Mouse (Mus musculus): ENCODE results near the gene Smim9.
"Not testable (repeated sequence)": the region's sequence is repeated elsewhere in the genome, so short reads cannot be mapped to it uniquely, and the experiment has no call there.

Smim9 gene

GRCm38 (mm10) chrX:75163670-75164069 lies at the start of gene Smim9:
Gene Smim9, minus strand, starts transcription at chrX:75163770.
- H3K4me1 ChIP-seq (replicated peaks; ENCODE audit: low read depth, low read length), result no peaks in the 10 kb centered on the region
- no peak for TF ChIP-seq CTCF (conservative IDR thresholded peaks at IDR 0.05; ENCODE audit: low read length)
- no peak for TF ChIP-seq NANOG (IDR thresholded peaks at IDR 0.05; ENCODE audit: borderline replicate concordance, low read length)
- TF ChIP-seq POU5F1 (IDR thresholded peaks at IDR 0.05; ENCODE audit: borderline replicate concordance, low read length), result no peak
- H3K9me3 ChIP-seq (ENCODE audit: low read length), result no peaks in the 10 kb centered on the region
- no peaks in the 10 kb centered on the region for H3K36me3 ChIP-seq (ENCODE audit: insufficient read depth, low read length)
- no peak within 1 kb of the TSS for H3K4me3 ChIP-seq (replicated peaks; ENCODE audit: low read length)
- H3K27me3 ChIP-seq (ENCODE audit: insufficient read depth, low read length), result no peaks in the 10 kb centered on the region

GRCm38 (mm10) chrX:75155576-75156243 lies 7.9 kb downstream of the Smim9 start:
- Histone ChIP-seq H3K27me3 (ENCODE audit: insufficient read depth, low read length) (no peaks in the 10 kb centered on the region), H3K9me3 (ENCODE audit: low read length) (no peaks in the 10 kb centered on the region), H3K36me3 (ENCODE audit: insufficient read depth, low read length) (no peaks in the 10 kb centered on the region), H3K4me3 (replicated peaks; ENCODE audit: low read length) (peak overlapping the region; percentile 39; the same call in 1 of the 2 replicates), H3K4me1 (replicated peaks; ENCODE audit: low read depth, low read length) (no peaks in the 10 kb centered on the region)
- TF ChIP-seq NANOG (IDR thresholded peaks at IDR 0.05; ENCODE audit: borderline replicate concordance, low read length) (no peak), CTCF (conservative IDR thresholded peaks at IDR 0.05; ENCODE audit: low read length) (no peak), POU5F1 (IDR thresholded peaks at IDR 0.05; ENCODE audit: borderline replicate concordance, low read length) (no peak)

DNA sequence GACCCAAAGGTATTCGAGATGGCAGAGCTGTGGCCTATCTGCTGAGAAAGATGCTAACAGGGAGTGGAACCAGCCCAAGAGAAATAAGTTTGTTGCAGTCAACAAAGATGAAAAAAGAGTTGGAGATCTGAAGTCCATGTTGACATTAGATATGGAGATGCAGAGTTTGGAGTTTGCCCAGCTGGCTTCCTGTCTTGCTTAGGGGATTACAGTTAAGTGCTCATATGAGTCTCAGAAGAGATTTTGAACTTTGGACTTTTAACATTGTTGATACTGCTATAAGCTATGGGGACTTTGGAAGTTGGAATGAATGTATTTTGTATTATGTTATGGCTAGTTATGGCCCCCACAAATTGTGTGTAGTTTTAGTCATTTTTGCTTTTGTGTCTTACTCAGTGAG lies 11.3 kb downstream of the Smim9 start:
- no peaks in the 10 kb centered on the region for H3K36me3 ChIP-seq (ENCODE audit: insufficient read depth, low read length)
- H3K27me3 ChIP-seq (ENCODE audit: insufficient read depth, low read length), result no peaks in the 10 kb centered on the region
- H3K9me3 ChIP-seq (ENCODE audit: low read length), result no peaks in the 10 kb centered on the region
- H3K4me1 ChIP-seq (replicated peaks; ENCODE audit: low read depth, low read length), result no peaks in the 10 kb centered on the region
- H3K4me3 ChIP-seq (replicated peaks; ENCODE audit: low read length), result no peak overlapping the region
- TF ChIP-seq POU5F1 (IDR thresholded peaks at IDR 0.05; ENCODE audit: borderline replicate concordance, low read length) (no peak), CTCF (conservative IDR thresholded peaks at IDR 0.05; ENCODE audit: low read length) (no peak), NANOG (IDR thresholded peaks at IDR 0.05; ENCODE audit: borderline replicate concordance, low read length) (no peak)

DNA sequence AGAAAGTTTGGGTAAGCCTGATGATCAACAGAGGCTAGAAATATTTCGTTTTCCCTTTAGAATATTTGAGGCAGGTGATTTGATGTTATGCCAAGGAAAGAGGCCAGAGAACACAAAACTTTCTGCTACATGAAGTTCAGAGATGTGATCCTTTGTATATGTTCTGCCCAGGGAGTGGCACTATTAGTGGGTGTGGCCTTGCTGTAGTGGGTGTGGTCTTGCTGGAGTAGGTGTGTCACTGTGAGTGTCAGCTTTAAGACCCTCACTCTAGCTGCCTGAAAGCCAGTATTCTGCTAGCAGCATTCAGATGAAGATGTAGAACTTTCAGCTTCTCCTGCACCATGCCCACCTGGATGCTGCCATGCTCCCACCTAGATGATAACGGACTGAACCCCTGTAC lies 13.3 kb downstream of the Smim9 start:
- TF ChIP-seq CTCF (conservative IDR thresholded peaks at IDR 0.05; ENCODE audit: low read length) (no peak), NANOG (IDR thresholded peaks at IDR 0.05; ENCODE audit: borderline replicate concordance, low read length) (no peak), POU5F1 (IDR thresholded peaks at IDR 0.05; ENCODE audit: borderline replicate concordance, low read length) (no peak)
- Histone ChIP-seq H3K4me3 (replicated peaks; ENCODE audit: low read length) (no peak overlapping the region), H3K4me1 (replicated peaks; ENCODE audit: low read depth, low read length) (no peaks in the 10 kb centered on the region), H3K27me3 (ENCODE audit: insufficient read depth, low read length) (no peaks in the 10 kb centered on the region), H3K36me3 (ENCODE audit: insufficient read depth, low read length) (no peaks in the 10 kb centered on the region), H3K9me3 (ENCODE audit: low read length) (no peaks in the 10 kb centered on the region)

DNA sequence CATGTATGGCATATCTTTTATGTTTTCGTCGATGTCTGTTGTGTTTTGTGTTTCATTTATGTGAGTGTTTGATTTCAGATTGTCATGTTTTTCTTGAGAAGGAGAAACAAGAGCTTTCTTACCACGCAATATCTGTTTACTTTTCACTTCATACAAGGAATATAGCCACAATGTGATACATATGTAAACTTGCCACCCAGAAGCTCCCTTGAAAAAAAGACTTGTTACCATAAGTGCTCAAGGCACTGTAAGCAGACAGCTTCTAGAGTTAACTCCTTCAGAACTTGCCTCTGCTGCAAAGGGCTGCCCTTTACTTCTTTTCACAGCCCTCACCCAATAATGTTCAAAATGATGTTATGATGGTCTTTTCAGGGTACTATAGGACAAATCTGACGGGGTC lies 15.2 kb downstream of the Smim9 start:
- Histone ChIP-seq H3K36me3 (ENCODE audit: insufficient read depth, low read length) (no peaks in the 10 kb centered on the region), H3K27me3 (ENCODE audit: insufficient read depth, low read length) (peaks cover 4% of the 10 kb centered on the region; the same call in 1 of the 2 replicates), H3K9me3 (ENCODE audit: low read length) (no peaks in the 10 kb centered on the region), H3K4me3 (replicated peaks; ENCODE audit: low read length) (no peak overlapping the region), H3K4me1 (replicated peaks; ENCODE audit: low read depth, low read length) (no peaks in the 10 kb centered on the region)
- TF ChIP-seq NANOG (IDR thresholded peaks at IDR 0.05; ENCODE audit: borderline replicate concordance, low read length) (no peak), CTCF (conservative IDR thresholded peaks at IDR 0.05; ENCODE audit: low read length) (no peak), POU5F1 (IDR thresholded peaks at IDR 0.05; ENCODE audit: borderline replicate concordance, low read length) (no peak)

DNA sequence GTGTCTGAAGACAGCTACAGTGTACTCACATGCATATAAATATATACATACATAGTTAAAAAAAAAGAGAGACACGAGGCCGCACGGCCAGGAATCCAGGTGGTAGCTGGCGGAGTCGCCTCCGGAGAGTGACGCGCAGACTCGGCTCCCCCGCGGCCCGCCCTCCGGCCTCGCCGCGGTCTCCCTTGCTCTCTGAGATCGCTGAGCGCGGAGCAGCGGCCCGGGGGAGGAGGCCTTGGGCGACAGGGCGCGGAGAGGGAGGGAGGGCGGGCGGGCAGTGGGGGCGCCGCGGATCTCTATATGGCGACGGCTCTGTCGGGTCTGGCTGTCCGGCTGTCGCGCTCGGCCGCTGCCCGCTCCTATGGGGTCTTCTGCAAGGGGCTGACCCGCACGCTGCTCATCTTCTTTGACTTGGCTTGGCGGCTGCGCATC lies 20.4 kb downstream of the Smim9 start:
- H3K4me1 ChIP-seq (replicated peaks; ENCODE audit: low read depth, low read length); H3K27me3 ChIP-seq (ENCODE audit: insufficient read depth, low read length); H3K9me3 ChIP-seq (ENCODE audit: low read length); H3K4me3 ChIP-seq (replicated peaks; ENCODE audit: low read length); H3K36me3 ChIP-seq (ENCODE audit: insufficient read depth, low read length): not testable (repeated sequence)

DNA sequence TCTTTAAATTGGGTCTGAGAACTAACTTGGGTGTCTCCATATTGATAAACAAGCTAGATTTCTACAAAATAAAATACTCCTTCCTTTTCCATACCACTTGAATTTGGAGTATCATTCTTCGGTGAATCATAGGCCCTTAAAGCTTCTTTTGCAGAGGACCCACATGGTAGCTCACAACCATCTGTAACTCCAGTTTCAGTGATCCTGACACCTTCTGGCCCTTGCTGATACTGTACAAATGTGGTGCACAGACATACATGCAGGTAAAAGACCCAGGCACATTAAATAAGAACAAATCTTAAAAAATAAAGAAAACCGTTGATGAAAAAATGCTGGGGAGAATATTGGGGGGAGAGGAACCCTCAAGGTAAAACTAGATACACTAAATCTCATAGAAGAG lies 25.4 kb downstream of the Smim9 start:
- no peaks in the 10 kb centered on the region for H3K27me3 ChIP-seq (ENCODE audit: insufficient read depth, low read length)
- H3K36me3 ChIP-seq (ENCODE audit: insufficient read depth, low read length), result no peaks in the 10 kb centered on the region
- H3K9me3 ChIP-seq (ENCODE audit: low read length), result no peaks in the 10 kb centered on the region
- H3K4me1 ChIP-seq (replicated peaks; ENCODE audit: low read depth, low read length), result no peaks in the 10 kb centered on the region
- TF ChIP-seq CTCF (conservative IDR thresholded peaks at IDR 0.05; ENCODE audit: low read length), result no peak
- TF ChIP-seq NANOG (IDR thresholded peaks at IDR 0.05; ENCODE audit: borderline replicate concordance, low read length), result no peak
- TF ChIP-seq POU5F1 (IDR thresholded peaks at IDR 0.05; ENCODE audit: borderline replicate concordance, low read length), result no peak
- no peak overlapping the region for H3K4me3 ChIP-seq (replicated peaks; ENCODE audit: low read length)

DNA sequence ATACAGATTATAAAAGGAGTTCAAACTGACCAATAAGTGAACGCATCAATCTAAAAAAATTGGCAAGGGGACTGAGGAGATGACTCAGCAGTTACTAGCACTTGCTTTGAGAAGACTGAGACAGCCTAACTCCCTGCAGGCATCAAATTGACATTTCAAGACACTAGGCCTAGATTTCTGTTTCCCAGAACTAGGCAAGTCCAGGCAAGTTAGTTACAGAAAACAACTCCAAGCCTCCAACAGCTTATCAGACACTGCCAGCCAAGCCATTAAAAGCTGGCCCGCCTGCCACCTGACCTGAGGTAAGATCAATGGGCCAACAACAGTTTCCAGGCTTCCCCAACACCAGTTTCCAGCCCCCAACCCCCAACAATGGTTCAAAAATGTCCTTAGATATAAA lies 25.8 kb downstream of the Smim9 start:
- Histone ChIP-seq H3K27me3 (ENCODE audit: insufficient read depth, low read length) (no peaks in the 10 kb centered on the region), H3K36me3 (ENCODE audit: insufficient read depth, low read length) (no peaks in the 10 kb centered on the region), H3K4me1 (replicated peaks; ENCODE audit: low read depth, low read length) (no peaks in the 10 kb centered on the region), H3K9me3 (ENCODE audit: low read length) (no peaks in the 10 kb centered on the region), H3K4me3 (replicated peaks; ENCODE audit: low read length) (no peak overlapping the region)
- TF ChIP-seq CTCF (conservative IDR thresholded peaks at IDR 0.05; ENCODE audit: low read length), result no peak
- no peak for TF ChIP-seq POU5F1 (IDR thresholded peaks at IDR 0.05; ENCODE audit: borderline replicate concordance, low read length)
- no peak for TF ChIP-seq NANOG (IDR thresholded peaks at IDR 0.05; ENCODE audit: borderline replicate concordance, low read length)

GRCm38 (mm10) chrX:75136938-75137337 lies 26.6 kb downstream of the Smim9 start:
- no peak for TF ChIP-seq POU5F1 (IDR thresholded peaks at IDR 0.05; ENCODE audit: borderline replicate concordance, low read length)
- no peak for TF ChIP-seq CTCF (conservative IDR thresholded peaks at IDR 0.05; ENCODE audit: low read length)
- no peak for TF ChIP-seq NANOG (IDR thresholded peaks at IDR 0.05; ENCODE audit: borderline replicate concordance, low read length)
- H3K36me3 ChIP-seq (ENCODE audit: insufficient read depth, low read length), result no peaks in the 10 kb centered on the region
- no peaks in the 10 kb centered on the region for H3K9me3 ChIP-seq (ENCODE audit: low read length)
- H3K4me1 ChIP-seq (replicated peaks; ENCODE audit: low read depth, low read length), result no peaks in the 10 kb centered on the region
- no peak overlapping the region for H3K4me3 ChIP-seq (replicated peaks; ENCODE audit: low read length)
- no peaks in the 10 kb centered on the region for H3K27me3 ChIP-seq (ENCODE audit: insufficient read depth, low read length)
